Mouse (Mus musculus) adrenal gland, postnatal 36 days (tissue): ENCODE measurements at regions not wholly inside any gene's neighbourhood (a gene's known extent, or its start where the extent isn't known, plus 50 kb on each side); places are given as distances from the start of the nearest gene placed in this dataset.

Experiments used
- DNase-seq, 2 experiments: peaks; one replicate each; pipeline ENCODE4 v3.0.0; 2021; ENCODE audit warnings: mixed read lengths in 1 of 2

- DNase-seq = no peak
Measured at GRCm38 (mm10) chr4:127756238-127756637, 214.5 kb downstream of the CK137956 start.

GRCm38 (mm10) chr4:127750781-127751180 is 220.0 kb downstream of the CK137956 start:
- no peak for DNase-seq

- DNase-seq = peak; percentile 59 to 71
Measured at GRCm38 (mm10) chr4:127747876-127748275, 222.9 kb downstream of the CK137956 start.

- peak; percentile 39 to 46 for DNase-seq
Measured at GRCm38 (mm10) chr4:127736781-127737180, 234.0 kb downstream of the CK137956 start.

- no peak for DNase-seq
Measured at GRCm38 (mm10) chr4:127736151-127736550, 234.6 kb downstream of the CK137956 start.

GRCm38 (mm10) chr4:127734641-127735040 is 236.1 kb downstream of the CK137956 start:
- DNase-seq = no peak

- no peak for DNase-seq
Measured at GRCm38 (mm10) chr4:127718661-127719060, 252.1 kb downstream of the CK137956 start.

GRCm38 (mm10) chr4:127712274-127712673 is 258.5 kb downstream of the CK137956 start:
- no peak for DNase-seq

GRCm38 (mm10) chr4:127710816-127711215 is 259.9 kb downstream of the CK137956 start:
- no peak for DNase-seq

GRCm38 (mm10) chr4:127709746-127710145 is 261.0 kb downstream of the CK137956 start:
- DNase-seq = no peak

GRCm38 (mm10) chr4:127708186-127708585 is 262.6 kb downstream of the CK137956 start:
- DNase-seq = no peak

- DNase-seq = no peak
Measured at GRCm38 (mm10) chr4:127707126-127707525, 263.6 kb downstream of the CK137956 start.

GRCm38 (mm10) chr4:127701651-127702050 is 269.1 kb downstream of the CK137956 start:
- DNase-seq = no peak

GRCm38 (mm10) chr4:127689986-127690385 is 280.8 kb downstream of the CK137956 start:
- no peak for DNase-seq

- DNase-seq = no peak
Measured at GRCm38 (mm10) chr4:127685021-127685420, 285.7 kb downstream of the CK137956 start.

- no peak for DNase-seq
Measured at GRCm38 (mm10) chr4:127679391-127679790, 291.4 kb downstream of the CK137956 start.

GRCm38 (mm10) chr4:127678437-127678836 is 292.3 kb downstream of the CK137956 start:
- no peak for DNase-seq

GRCm38 (mm10) chr4:127675745-127676315 is 294.9 kb downstream of the CK137956 start:
- DNase-seq = peak in 1 of 2 experiments; percentile 11

- DNase-seq = no peak
Measured at GRCm38 (mm10) chr4:127659950-127660349, 302.0 kb upstream of the Gjb5 start.

- no peak for DNase-seq
Measured at GRCm38 (mm10) chr4:127651601-127652000, 293.6 kb upstream of the Gjb5 start.

GRCm38 (mm10) chr4:127648011-127648410 is 290.0 kb upstream of the Gjb5 start:
- DNase-seq = peak; percentile 78 to 83

GRCm38 (mm10) chr4:127647189-127647588 is 289.2 kb upstream of the Gjb5 start:
- DNase-seq = peak in 1 of 2 experiments; percentile 36

- no peak for DNase-seq
Measured at GRCm38 (mm10) chr4:127640251-127641085, 282.5 kb upstream of the Gjb5 start.

- DNase-seq = no peak
Measured at GRCm38 (mm10) chr4:127639765-127640164, 281.8 kb upstream of the Gjb5 start.
